Mouse (Mus musculus) adrenal gland, adult 18-20 months (tissue): ENCODE measurements around the gene Tnip1. TPM values are rescaled to one million over a fixed set of nuclear protein-coding genes. Genes with fewer than 3 reads are reported as not detected.
A peak's percentile ranks its signal among the peaks of the same experiment; 100 is the strongest.
"Not testable (repeated sequence)": the region's sequence is repeated elsewhere in the genome, so short reads cannot be mapped to it uniquely, and the experiment has no call there.

Experiments
- DNase-seq, 2 experiments: peaks; one replicate each; pipeline ENCODE4 v3.0.0; 2021 to 2022; ENCODE audit warnings: low spot score in 2 of 2
- total RNA-seq, 2 experiments: library from RNA; stranded (reverse); gene quantifications; 1 replicate in 1 of 2; 2 replicates in 1 of 2; pipeline ENCODE4 v1.2.3; 2021

The Tnip1 gene
- total RNA-seq, 2 experiments from 2014 or later: 63.7 to 85.8 TPM

GRCm38 (mm10) chr11:54912503-54913316 lies 50.0 kb downstream of the Tnip1 start:
- no peak for DNase-seq

GRCm38 (mm10) chr11:54911671-54912502 lies 50.8 kb downstream of the Tnip1 start:
- DNase-seq: no peak

GRCm38 (mm10) chr11:54911201-54911600 lies 51.5 kb downstream of the Tnip1 start:
- no peak for DNase-seq

GRCm38 (mm10) chr11:54910081-54910665 lies 52.5 kb downstream of the Tnip1 start:
- no peak for DNase-seq

DNA sequence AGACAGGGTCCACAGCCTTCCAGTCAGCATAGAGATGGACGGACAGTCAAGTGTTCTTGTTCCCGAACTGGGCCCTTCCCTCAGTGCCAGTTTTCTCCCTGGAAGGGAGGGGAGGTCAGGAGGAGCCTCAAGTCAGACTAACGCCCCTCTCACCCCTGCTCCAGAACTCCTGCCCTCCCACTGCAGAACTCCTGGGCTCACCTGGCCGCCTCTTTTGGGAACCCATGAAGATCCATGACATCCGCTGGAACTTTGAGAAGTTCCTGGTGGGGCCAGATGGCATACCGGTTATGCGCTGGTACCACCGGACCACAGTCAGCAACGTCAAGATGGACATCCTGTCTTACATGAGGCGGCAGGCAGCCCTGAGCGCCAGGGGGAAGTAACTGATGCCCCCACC lies 53.4 kb downstream of the Tnip1 start:
- DNase-seq: no peak

DNA sequence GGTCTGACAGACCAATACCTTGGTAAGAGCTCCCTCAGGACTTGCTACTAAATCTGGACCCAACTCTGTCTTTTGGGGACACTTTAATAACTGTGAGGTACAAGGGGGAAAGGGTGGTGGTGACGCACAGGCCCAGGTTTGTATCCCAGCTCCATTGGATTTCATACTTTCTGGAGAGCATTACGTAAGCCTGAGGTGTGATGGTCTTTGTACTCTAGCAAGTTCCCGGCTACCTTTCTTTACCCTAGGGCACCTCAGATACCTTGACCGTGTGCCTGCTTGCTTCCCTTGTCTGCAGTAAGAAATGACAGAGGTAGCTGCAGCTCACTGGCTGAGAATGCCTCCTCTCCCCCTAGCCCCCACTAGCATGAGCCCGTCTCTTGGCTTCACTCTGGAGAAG lies 55.5 kb downstream of the Tnip1 start:
- no peak for DNase-seq

DNA sequence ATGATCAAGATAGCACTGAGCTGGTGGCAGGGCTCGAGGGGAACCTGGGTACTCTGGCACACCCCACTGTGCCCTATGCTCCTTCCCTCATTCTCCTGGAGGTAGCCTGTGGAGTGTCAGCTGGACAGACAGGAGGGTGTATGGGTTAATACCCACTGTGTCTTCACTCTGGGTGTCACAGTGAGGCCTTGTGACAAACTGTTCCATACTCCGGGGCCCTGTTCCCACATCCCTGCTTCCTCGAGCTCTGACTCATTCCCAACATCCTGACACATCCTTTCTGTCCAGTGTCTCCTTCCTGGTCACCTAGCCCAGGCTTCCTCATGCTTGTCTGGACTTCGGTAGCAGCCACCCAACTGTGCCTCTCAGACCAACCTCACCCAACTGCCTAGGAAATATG lies 56.3 kb downstream of the Tnip1 start:
- DNase-seq: no peak

DNA sequence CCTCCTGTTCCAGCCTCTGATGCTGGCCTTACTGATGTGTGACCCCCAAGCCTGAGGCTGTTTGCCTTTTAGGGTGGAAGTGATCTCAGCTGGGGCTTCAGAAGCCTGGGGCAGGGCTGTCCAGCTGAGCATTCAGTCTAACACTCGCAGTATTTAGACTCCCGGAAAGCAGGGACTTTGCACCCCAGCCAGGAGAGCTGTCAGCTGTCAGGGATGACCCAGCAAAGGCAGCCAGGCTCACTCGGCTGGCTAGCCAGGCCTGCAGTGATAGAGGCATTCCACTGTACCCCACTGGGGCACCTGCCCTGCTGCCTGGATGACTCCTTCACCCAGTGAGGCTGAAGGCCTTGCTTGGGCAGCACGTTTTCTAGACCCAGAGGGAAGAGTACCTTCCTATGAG lies 56.8 kb downstream of the Tnip1 start:
- DNase-seq: no peak

GRCm38 (mm10) chr11:54905086-54905485 lies 57.6 kb downstream of the Tnip1 start:
- DNase-seq: no peak

GRCm38 (mm10) chr11:54903940-54904706 lies 58.6 kb downstream of the Tnip1 start:
- no peak for DNase-seq

DNA sequence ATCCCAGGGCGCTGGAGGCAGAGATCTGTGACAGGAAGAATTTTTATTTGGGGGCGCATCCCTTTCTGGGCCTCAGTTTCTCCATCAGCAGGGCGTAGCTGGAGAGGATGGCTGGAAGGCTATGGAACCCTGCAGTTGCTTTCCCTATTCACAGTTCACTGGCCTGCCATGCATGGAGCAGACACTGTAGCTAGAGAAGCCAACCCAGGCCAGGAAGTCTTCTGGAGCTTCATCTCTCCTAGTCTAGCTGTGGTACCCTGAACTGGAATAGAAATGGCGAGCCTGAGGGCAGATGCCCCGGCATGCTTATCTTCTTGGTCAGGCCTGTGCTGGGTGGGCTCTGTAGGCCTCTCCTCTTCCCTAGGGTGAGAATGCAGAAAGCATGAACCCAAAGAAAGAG lies 59.4 kb downstream of the Tnip1 start:
- no peak for DNase-seq

DNA sequence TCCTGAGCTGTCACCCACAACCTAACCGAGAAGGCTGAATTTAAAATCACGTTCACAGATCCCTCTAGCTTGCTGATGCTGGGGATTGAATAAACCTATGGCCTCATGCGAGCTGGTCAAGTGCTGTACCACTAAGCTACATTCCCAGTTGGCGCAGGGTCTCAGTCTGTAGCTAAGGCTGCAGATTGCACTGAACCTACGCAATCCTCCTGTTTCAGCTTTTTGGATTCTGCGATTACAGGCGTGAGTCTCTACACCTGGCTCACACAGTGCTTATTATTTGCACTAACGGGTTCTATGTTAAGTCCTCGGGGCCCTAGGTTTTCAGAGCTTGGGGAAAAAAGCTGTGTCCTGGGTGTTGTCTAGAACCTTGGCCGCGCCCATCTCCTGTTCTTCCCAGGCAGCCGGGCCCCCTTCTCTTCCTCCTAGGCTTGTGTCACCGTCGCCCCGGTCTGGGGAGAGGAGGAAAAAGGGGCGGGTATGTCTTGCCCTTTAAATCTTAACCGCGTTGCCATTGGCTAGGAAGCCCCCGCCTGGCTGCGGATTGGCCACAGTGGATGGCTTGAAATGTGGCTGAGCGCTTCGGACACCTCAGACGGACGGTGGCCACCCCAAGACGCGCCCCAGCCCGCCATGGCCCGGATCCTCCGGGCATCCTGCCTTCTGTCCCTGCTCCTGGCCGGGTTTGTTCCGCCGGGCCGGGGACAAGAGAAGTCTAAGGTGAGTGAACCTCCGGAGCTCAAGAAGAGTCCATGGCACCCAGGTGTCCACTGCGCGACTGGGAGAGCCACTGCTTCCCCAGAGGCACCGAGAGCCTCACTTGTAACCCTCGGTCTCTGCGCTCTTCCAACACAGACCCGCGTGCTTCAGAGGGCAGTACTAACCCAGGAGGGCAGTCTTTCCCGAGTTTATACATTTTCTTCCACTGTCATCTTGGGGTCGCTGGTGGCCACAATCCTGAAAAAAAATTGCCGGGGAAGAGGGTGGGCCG lies 60.1 kb downstream of the Tnip1 start, which contains the start of gene Gpx3:
Gene Gpx3 (plus strand): TSS at position 121 of the 991 bp plus-strand sequence.
- peak; percentile 62 to 73 for DNase-seq

GRCm38 (mm10) chr11:54899657-54900056 lies 63.1 kb downstream of the Tnip1 start:
- DNase-seq: no peak

- DNase-seq: no peak
These were observed 65.2 kb downstream of the Tnip1 start for GRCm38 (mm10) chr11:54897470-54897869.

GRCm38 (mm10) chr11:54896646-54897045 lies 66.1 kb downstream of the Tnip1 start:
- DNase-seq: not testable (repeated sequence)

- no peak for DNase-seq
These were observed 68.1 kb downstream of the Tnip1 start for GRCm38 (mm10) chr11:54894589-54894988.

GRCm38 (mm10) chr11:54892091-54892490 lies 70.6 kb downstream of the Tnip1 start:
- no peak for DNase-seq

- no peak for DNase-seq
These were observed 71.4 kb downstream of the Tnip1 start for GRCm38 (mm10) chr11:54891341-54891740.

- no peak for DNase-seq
These were observed 74.8 kb downstream of the Tnip1 start for GRCm38 (mm10) chr11:54887927-54888326.

DNA sequence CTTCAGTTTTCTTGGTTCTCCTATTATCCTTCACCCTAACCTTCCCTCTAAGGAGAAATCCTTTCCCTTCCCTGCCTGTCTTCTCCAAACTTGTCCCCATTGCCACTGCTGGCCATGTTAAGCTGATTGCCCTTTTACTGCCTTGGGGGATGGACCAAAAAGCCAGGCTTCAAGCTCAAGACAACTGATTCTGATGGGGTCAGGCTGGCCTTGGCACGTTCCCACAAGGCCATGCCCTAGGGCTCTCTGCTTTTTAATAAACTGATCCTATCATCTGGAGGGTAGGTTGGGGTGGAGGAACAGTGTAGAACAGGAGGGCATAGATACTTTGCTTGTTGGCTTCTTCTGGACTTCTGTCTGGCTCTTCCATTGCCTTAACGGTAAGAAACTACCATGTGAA lies 77.3 kb downstream of the Tnip1 start:
- DNase-seq: no peak
